Mouse (Mus musculus) CH12.LX (cell line): ENCODE results near the gene Rnasek. TPM values are rescaled to one million over a fixed set of nuclear protein-coding genes. Genes with fewer than 3 reads are reported as not detected.

ENCODE experiments used
- DNase-seq: peaks from one replicate; pipeline ENCODE4 v3.0.0-alpha.2; 2013; ENCODE audit errors: extremely low read depth
- H3K27ac ChIP-seq: 2 replicates; pipeline ENCODE4 v1.5.1; 2012; ENCODE audit warnings: low read depth, mild to moderate bottlenecking, control low read depth, moderate library complexity; ENCODE audit not compliant: insufficient read depth
- H3K27me3 ChIP-seq: replicated peaks from 2 replicates; pipeline ENCODE3; 2012; ENCODE audit warnings: inconsistent platforms
- H3K36me3 ChIP-seq, 2 experiments: replicated peaks in 1 of 2; 2 replicates each; pipeline versions ENCODE3 to v1.6.1; 2012; ENCODE audit warnings: inconsistent platforms in 1 of 2, low read length in 1 of 2, mild to moderate bottlenecking in 1 of 2, mixed read lengths in 1 of 2, moderate library complexity in 1 of 2; ENCODE audit not compliant: control insufficient read depth in 1 of 2, insufficient read depth in 1 of 2
- H3K4me1 ChIP-seq, 2 experiments: 2 replicates each; pipeline ENCODE4 v1.6.1; 2012; ENCODE audit warnings: inconsistent platforms in 1 of 2, moderate library complexity in 1 of 2; ENCODE audit not compliant: insufficient read depth in 2 of 2, control insufficient read depth in 1 of 2
- H3K4me2 ChIP-seq: 2 replicates; pipeline ENCODE4 v1.6.1; 2012; ENCODE audit warnings: low read depth, mild to moderate bottlenecking, control low read depth; ENCODE audit not compliant: poor library complexity, insufficient read depth, severe bottlenecking
- H3K4me3 ChIP-seq, 3 experiments: fragments of 150-350 bp in 1 of 3; sonication (generic) in 1 of 3; replicated peaks in 1 of 3; 2 replicates each; pipeline versions ENCODE3 to v1.5.1; 2011 to 2012; ENCODE audit warnings: low read depth in 2 of 3, low read length in 2 of 3, mild to moderate bottlenecking in 2 of 3, moderate library complexity in 2 of 3, control low read depth in 1 of 3, improper control_type of control experiment in 1 of 3, inconsistent platforms in 1 of 3, mixed read lengths in 1 of 3; ENCODE audit not compliant: poor library complexity in 1 of 3
- H3K79me2 ChIP-seq: replicated peaks from 2 replicates; pipeline ENCODE4 v1.6.1; 2012; ENCODE audit warnings: mild to moderate bottlenecking, moderate library complexity; ENCODE audit not compliant: control insufficient read depth, poor library complexity, insufficient read depth, severe bottlenecking; ENCODE audit errors: extremely low read depth
- H3K9ac ChIP-seq: 2 replicates; pipeline ENCODE4 v1.6.1; 2012; ENCODE audit warnings: low read depth, mild to moderate bottlenecking, control low read depth, moderate library complexity; ENCODE audit not compliant: insufficient read depth
- H3K9me3 ChIP-seq: replicated peaks from 2 replicates; pipeline ENCODE3; 2012; ENCODE audit warnings: low read length, inconsistent platforms, mixed read lengths
- CHD1 ChIP-seq: IDR thresholded peaks from 2 replicates; pipeline ENCODE4 v1.6.1; 2012; ENCODE audit warnings: low read depth, low read length, improper control_type of control experiment, inconsistent platforms
- CHD2 ChIP-seq: IDR thresholded peaks from 2 replicates; pipeline ENCODE4 v1.6.1; 2011; ENCODE audit warnings: low read length, improper control_type of control experiment
- E2F4 ChIP-seq: IDR thresholded peaks from 2 replicates; pipeline ENCODE4 v1.6.1; 2011; ENCODE audit warnings: low read depth, low read length, improper control_type of control experiment; ENCODE audit not compliant: insufficient replicate concordance
- ELF1 ChIP-seq: IDR thresholded peaks from 2 replicates; pipeline ENCODE4 v1.6.1; 2014; ENCODE audit warnings: low read depth, mild to moderate bottlenecking, inconsistent platforms, low read length, improper control_type of control experiment
- EP300 ChIP-seq: IDR thresholded peaks from 2 replicates; pipeline ENCODE4 v1.6.1; 2011; ENCODE audit warnings: low read length, improper control_type of control experiment
- ETS1 ChIP-seq: conservative IDR thresholded peaks from 2 replicates; pipeline ENCODE4 v1.6.1; 2012; ENCODE audit warnings: low read depth, mild to moderate bottlenecking, inconsistent platforms, low read length, improper control_type of control experiment, moderate library complexity
- HCFC1 ChIP-seq: IDR thresholded peaks from 2 replicates; pipeline ENCODE4 v1.6.1; 2012; ENCODE audit warnings: low read depth, mild to moderate bottlenecking, inconsistent platforms, low read length, improper control_type of control experiment
- IRF4 ChIP-seq: IDR thresholded peaks from 2 replicates; pipeline ENCODE4 v1.6.1; 2014; ENCODE audit warnings: low read depth, mild to moderate bottlenecking, inconsistent platforms, low read length, improper control_type of control experiment
- JUN ChIP-seq: IDR thresholded peaks from 2 replicates; pipeline ENCODE4 v1.6.1; 2011; ENCODE audit warnings: low read depth, mild to moderate bottlenecking, low read length, improper control_type of control experiment, moderate library complexity; ENCODE audit not compliant: insufficient read depth
- KAT2A ChIP-seq: IDR thresholded peaks from 2 replicates; pipeline ENCODE4 v1.6.1; 2012; ENCODE audit warnings: low read length, improper control_type of control experiment, inconsistent platforms; ENCODE audit not compliant: insufficient replicate concordance
- MAFK ChIP-seq: IDR thresholded peaks from 2 replicates; pipeline ENCODE4 v1.6.1; 2011; ENCODE audit warnings: low read length, improper control_type of control experiment; ENCODE audit not compliant: insufficient replicate concordance
- MAX ChIP-seq: IDR thresholded peaks from 2 replicates; pipeline ENCODE4 v1.6.1; 2011; ENCODE audit warnings: low read length, improper control_type of control experiment
- MAZ ChIP-seq: IDR thresholded peaks from 2 replicates; pipeline ENCODE4 v1.6.1; 2012; ENCODE audit warnings: low read depth, mild to moderate bottlenecking, inconsistent platforms, low read length, improper control_type of control experiment, moderate library complexity
- MEF2A ChIP-seq: IDR thresholded peaks from 2 replicates; pipeline ENCODE4 v1.6.1; 2014; ENCODE audit warnings: low read depth, mild to moderate bottlenecking, inconsistent platforms, low read length, improper control_type of control experiment, borderline replicate concordance
- MXI1 ChIP-seq: IDR thresholded peaks from 2 replicates; pipeline ENCODE4 v1.6.1; 2011; ENCODE audit warnings: mild to moderate bottlenecking, low read depth, low read length, improper control_type of control experiment
- MYC ChIP-seq: IDR thresholded peaks from 2 replicates; pipeline ENCODE4 v1.6.1; 2011; ENCODE audit warnings: low read depth, mild to moderate bottlenecking, improper control_type of control experiment, low read length
- NELFE ChIP-seq: IDR thresholded peaks from 2 replicates; pipeline ENCODE4 v1.6.1; 2011; ENCODE audit warnings: low read depth, low read length, improper control_type of control experiment
- PAX5 ChIP-seq: IDR thresholded peaks from 2 replicates; pipeline ENCODE4 v1.6.1; 2012; ENCODE audit warnings: low read length, inconsistent platforms, mixed read lengths
- POLR2A ChIP-seq: IDR thresholded peaks from 2 replicates; pipeline ENCODE4 v1.6.1; 2011; ENCODE audit warnings: low read depth, mild to moderate bottlenecking, improper control_type of control experiment, low read length
- POLR2AphosphoS2 ChIP-seq: IDR thresholded peaks from 2 replicates; pipeline ENCODE4 v1.6.1; 2011; ENCODE audit warnings: low read depth, low read length, improper control_type of control experiment
- SIN3A ChIP-seq: IDR thresholded peaks from 2 replicates; pipeline ENCODE4 v1.6.1; 2012; ENCODE audit warnings: low read length, improper control_type of control experiment, inconsistent platforms
- SMC3 ChIP-seq: IDR thresholded peaks from 2 replicates; pipeline ENCODE4 v1.6.1; 2011; ENCODE audit warnings: low read depth, low read length, improper control_type of control experiment
- TBP ChIP-seq: conservative IDR thresholded peaks from 2 replicates; pipeline ENCODE4 v1.6.1; 2011; ENCODE audit warnings: low read depth, low read length, improper control_type of control experiment
- TCF12 ChIP-seq: IDR thresholded peaks from 2 replicates; pipeline ENCODE4 v1.6.1; 2014; ENCODE audit warnings: low read depth, mild to moderate bottlenecking, inconsistent platforms, low read length, improper control_type of control experiment
- UBTF ChIP-seq: IDR thresholded peaks from 2 replicates; pipeline ENCODE4 v1.6.1; 2012; ENCODE audit warnings: low read depth, mild to moderate bottlenecking, inconsistent platforms, low read length, improper control_type of control experiment, moderate library complexity
- USF1 ChIP-seq: IDR thresholded peaks from 2 replicates; pipeline ENCODE4 v1.6.1; 2014; ENCODE audit warnings: low read depth, mild to moderate bottlenecking, inconsistent platforms, low read length, improper control_type of control experiment
- USF2 ChIP-seq: conservative IDR thresholded peaks from 2 replicates; pipeline ENCODE4 v1.6.1; 2011; ENCODE audit warnings: low read depth, low read length, improper control_type of control experiment
- ZC3H11A ChIP-seq: IDR thresholded peaks from 2 replicates; pipeline ENCODE4 v1.6.1; 2012; ENCODE audit warnings: low read depth, mild to moderate bottlenecking, inconsistent platforms, low read length, improper control_type of control experiment
- ZKSCAN1 ChIP-seq: IDR thresholded peaks from 2 replicates; pipeline ENCODE4 v1.6.1; 2012; ENCODE audit warnings: low read depth, inconsistent platforms, low read length, improper control_type of control experiment, borderline replicate concordance
- ZMIZ1 ChIP-seq: IDR thresholded peaks from 2 replicates; pipeline ENCODE4 v1.6.1; 2012; ENCODE audit warnings: low read depth, mild to moderate bottlenecking, inconsistent platforms, low read length, improper control_type of control experiment
- ZNF384 ChIP-seq: IDR thresholded peaks from 2 replicates; pipeline ENCODE4 v1.6.1; 2012; ENCODE audit warnings: low read depth, low read length, improper control_type of control experiment, inconsistent platforms
- dilution Hi-C: fragments of 300-500 bp; cut with MboI; formaldehyde crosslinking; loops from 2 replicates; pipeline ENCODE4 v1.14.3; 2020; ENCODE audit warnings: low sequenced_read_pairs; ENCODE audit not compliant: extremely low pct_unique_long_range_greater_than_20kb, extremely low pct_ligation_motif_present
- in situ Hi-C: fragments of 300-500 bp; cut with MboI; formaldehyde crosslinking; loops from 3 replicates; pipeline ENCODE4 v1.14.3; 2019; ENCODE audit warnings: low sequenced_read_pairs, low pct_ligation_motif_present, low pct_unique_long_range_greater_than_20kb, mixed read lengths
- polyA plus RNA-seq: library from polyadenylated mRNA; unstranded; fragments of >175 nt; gene quantifications from 2 replicates; pipeline ENCODE4 v1.2.1, GENCODE M21; 2012; ENCODE audit warnings: low read depth; ENCODE audit not compliant: insufficient read length
- total RNA-seq, 2 experiments: library from RNA; depleted of rRNA; stranded (reverse); fragments of 300-350 nt in 1 of 2; fragments of >200 nt in 1 of 2; gene quantifications; 2 replicates each; pipeline ENCODE4 v1.2.3; 2012 to 2014

The Rnasek gene
- total and polyA plus RNA-seq, 3 experiments: 9.1 to 91.3 (median 25.6) TPM

- H3K4me2 ChIP-seq: no peak overlapping the region
- no peaks in the 10 kb centered on the region for H3K9me3 ChIP-seq
- H3K4me3 ChIP-seq: no peak overlapping the region
- H3K9ac ChIP-seq: no peak overlapping the region
- dilution Hi-C loops: no loop called here
- H3K79me2 ChIP-seq: no peaks in the 10 kb centered on the region
- no peak for DNase-seq
- in situ Hi-C loops: loop anchor here (25.0 kb wide), 2 partner anchors 380 to 530 kb away; partner anchors contain the start of genes 4930544D05Rik, Chrne and Zfp3
- peaks cover 4 to 47% of the 10 kb centered on the region in 2 experiments for H3K4me1 ChIP-seq
- peaks cover 2% of the 10 kb centered on the region for H3K27me3 ChIP-seq
- H3K27ac ChIP-seq: no peak overlapping the region
- TF ChIP-seq USF2: no peak
- no peak for TF ChIP-seq POLR2A
- TF ChIP-seq UBTF: no peak
- peaks cover 10 to 27% of the 10 kb centered on the region in 2 experiments for H3K36me3 ChIP-seq
These were observed 7.1 kb downstream of the Rnasek start for GRCm38 (mm10) chr11:70232546-70232945.

- Histone ChIP-seq H3K9me3 (no peaks in the 10 kb centered on the region), H3K36me3 (peaks cover 6 to 16% of the 10 kb centered on the region in 2 experiments), H3K4me3 (peak overlapping the region; percentile 33 to 50 (median 40)), H3K9ac (peak overlapping the region; percentile 51; the same call in 1 of the 2 replicates), H3K4me2 (peak overlapping the region; percentile 86), H3K79me2 (no peaks in the 10 kb centered on the region), H3K4me1 (peaks cover 0 to 34% of the 10 kb centered on the region in 2 experiments; a peak in 2 of 4 replicates), H3K27ac (peak overlapping the region; percentile 52; the same call in 1 of the 2 replicates), H3K27me3 (peaks cover 2% of the 10 kb centered on the region)
- DNase-seq: peak; percentile 93
- in situ Hi-C loops: loop anchor here (25.0 kb wide), 2 partner anchors 382 to 532 kb away; partner anchors contain the start of genes 4930544D05Rik, Chrne and Zfp3
- dilution Hi-C loops: no loop called here
- TF ChIP-seq MAZ (peak; percentile 71), MEF2A (no peak; the same call in 1 of the 2 replicates), PAX5 (no peak), CHD2 (peak; percentile 69; the same call in 1 of the 2 replicates), NELFE (peak; percentile 90), SMC3 (peak; percentile 86), TCF12 (peak; percentile 88), IRF4 (peak; percentile 79), MXI1 (peak; percentile 56; the same call in 1 of the 2 replicates), ZC3H11A (no peak), ZMIZ1 (no peak; the same call in 1 of the 2 replicates), USF1 (no peak), POLR2A (peak; percentile 79), EP300 (peak; percentile 71), MYC (0 out of 2 replicates have a peak, but pooled peaks have one; percentile 72), USF2 (no peak), POLR2AphosphoS2 (no peak), ZNF384 (0 out of 2 replicates have a peak, but pooled peaks have one; percentile 23), ZKSCAN1 (no peak), UBTF (peak; percentile 84), ETS1 (peak; percentile 66), TBP (peak; percentile 50; the same call in 1 of the 2 replicates), E2F4 (0 out of 2 replicates have a peak, but pooled peaks have one; percentile 78), CHD1 (no peak), JUN (no peak), MAFK (no peak), MAX (peak; percentile 85; the same call in 1 of the 2 replicates), KAT2A (0 out of 2 replicates have a peak, but pooled peaks have one; percentile 47), HCFC1 (peak; percentile 35; the same call in 1 of the 2 replicates), SIN3A (peak; percentile 76), ELF1 (peak; percentile 65)
These were observed 9.4 kb downstream of the Rnasek start for GRCm38 (mm10) chr11:70230239-70230727.
